Mouse (Mus musculus): Measurements from ENCODE around the gene Fuca1. TPM values are rescaled to one million over a fixed set of nuclear protein-coding genes. Genes with fewer than 3 reads are reported as not detected.

The Fuca1 gene
- total and polyA plus RNA-seq, 2 experiments from 2014 or later, result 33.2 to 67.7 TPM

GRCm38 (mm10) chr4:135899050-135899448 lies 21.5 kb upstream of the Fuca1 start:
- whole genome bisulfite sequencing, result 89% methylated on average over 7 of the region's 7 CpGs
- ATAC-seq (no peak), DNase-seq (no peak)
- Histone ChIP-seq H3K4me2 (ENCODE audit: low read depth) (no peak overlapping the region), H3K9me3 (ENCODE audit: low read length) (no peaks in the 10 kb centered on the region), H3K9ac (no peak overlapping the region), H3K27me3 (ENCODE audit: insufficient read depth, low read length) (no peaks in the 10 kb centered on the region), H3K36me3 (ENCODE audit: insufficient read depth) (no peaks in the 10 kb centered on the region), H3K27ac (ENCODE audit: low read depth, low read length) (no peak overlapping the region), H3K4me1 (ENCODE audit: insufficient read depth) (no peaks in the 10 kb centered on the region), H3K4me3 (ENCODE audit: low read depth, low read length) (no peak overlapping the region)
- no peak for TF ChIP-seq CTCF (IDR thresholded peaks at IDR 0.05; ENCODE audit: low read depth)

DNA sequence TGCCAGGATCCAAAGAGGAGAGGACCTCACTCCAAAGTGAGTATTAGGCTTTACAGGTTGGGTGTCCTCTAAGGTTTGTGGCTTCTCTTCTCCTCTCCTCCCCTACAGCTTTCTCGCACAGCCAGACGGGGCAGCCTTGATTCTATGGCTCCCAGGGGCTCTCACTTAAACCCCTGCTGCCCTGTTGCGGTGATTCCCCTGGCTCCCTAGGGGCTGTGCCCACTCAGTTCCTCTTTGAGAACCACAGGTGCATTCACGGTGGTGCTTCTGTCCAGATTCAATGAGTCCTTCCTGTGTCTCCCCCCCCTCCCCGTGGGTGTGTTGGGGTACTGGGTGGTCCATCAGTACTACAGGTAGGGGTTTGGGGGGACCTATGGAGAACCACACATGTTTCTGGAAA lies 20.5 kb upstream of the Fuca1 start:
- H3K4me2 ChIP-seq (ENCODE audit: low read depth), result no peak overlapping the region
- 84% methylated on average over 5 of the region's 5 CpGs for WGBS
- H3K27me3 ChIP-seq (ENCODE audit: insufficient read depth, low read length), result no peaks in the 10 kb centered on the region
- H3K27ac ChIP-seq (ENCODE audit: low read depth, low read length), result no peak overlapping the region
- H3K4me3 ChIP-seq (ENCODE audit: low read depth, low read length), result no peak overlapping the region
- DNase-seq (no peak), ATAC-seq (no peak)
- no peak for TF ChIP-seq CTCF (IDR thresholded peaks at IDR 0.05; ENCODE audit: low read depth)
- H3K4me1 ChIP-seq (ENCODE audit: insufficient read depth), result no peaks in the 10 kb centered on the region
- no peaks in the 10 kb centered on the region for H3K36me3 ChIP-seq (ENCODE audit: insufficient read depth)
- H3K9ac ChIP-seq, result no peak overlapping the region
- no peaks in the 10 kb centered on the region for H3K9me3 ChIP-seq (ENCODE audit: low read length)

GRCm38 (mm10) chr4:135902606-135903242 lies 17.8 kb upstream of the Fuca1 start:
- Histone ChIP-seq H3K36me3 (ENCODE audit: insufficient read depth) (no peaks in the 10 kb centered on the region), H3K27me3 (ENCODE audit: insufficient read depth, low read length) (no peaks in the 10 kb centered on the region), H3K4me1 (ENCODE audit: insufficient read depth) (no peaks in the 10 kb centered on the region), H3K9ac (no peak overlapping the region), H3K27ac (ENCODE audit: low read depth, low read length) (no peak overlapping the region), H3K9me3 (ENCODE audit: low read length) (no peaks in the 10 kb centered on the region), H3K4me3 (ENCODE audit: low read depth, low read length) (no peak overlapping the region), H3K4me2 (ENCODE audit: low read depth) (no peak overlapping the region)
- WGBS, result 84% methylated on average over 4 of the region's 4 CpGs
- ATAC-seq (no peak), DNase-seq (no peak)
- no peak for TF ChIP-seq CTCF (IDR thresholded peaks at IDR 0.05; ENCODE audit: low read depth)

- Histone ChIP-seq H3K27ac (ENCODE audit: low read depth, low read length) (no peak overlapping the region), H3K4me2 (ENCODE audit: low read depth) (no peak overlapping the region), H3K9me3 (ENCODE audit: low read length) (no peaks in the 10 kb centered on the region), H3K9ac (no peak overlapping the region), H3K4me1 (ENCODE audit: insufficient read depth) (no peaks in the 10 kb centered on the region), H3K27me3 (ENCODE audit: insufficient read depth, low read length) (no peaks in the 10 kb centered on the region), H3K36me3 (ENCODE audit: insufficient read depth) (no peaks in the 10 kb centered on the region), H3K4me3 (ENCODE audit: low read depth, low read length) (no peak overlapping the region)
- 60% methylated on average over 1 of the region's 1 CpGs for WGBS
- ATAC-seq, result no peak
- no peak for DNase-seq
- TF ChIP-seq CTCF (IDR thresholded peaks at IDR 0.05; ENCODE audit: low read depth), result no peak
These were observed 15.7 kb upstream of the Fuca1 start for GRCm38 (mm10) chr4:135904810-135905209.

GRCm38 (mm10) chr4:135906633-135907032 lies 13.9 kb upstream of the Fuca1 start:
- Histone ChIP-seq H3K36me3 (ENCODE audit: insufficient read depth) (no peaks in the 10 kb centered on the region), H3K4me1 (ENCODE audit: insufficient read depth) (no peaks in the 10 kb centered on the region), H3K27ac (ENCODE audit: low read depth, low read length) (no peak overlapping the region), H3K4me3 (ENCODE audit: low read depth, low read length) (no peak overlapping the region), H3K9ac (no peak overlapping the region), H3K4me2 (ENCODE audit: low read depth) (no peak overlapping the region), H3K27me3 (ENCODE audit: insufficient read depth, low read length) (no peaks in the 10 kb centered on the region), H3K9me3 (ENCODE audit: low read length) (no peaks in the 10 kb centered on the region)
- ATAC-seq (no peak), DNase-seq (no peak)
- 90% methylated on average over 3 of the region's 3 CpGs for WGBS
- TF ChIP-seq CTCF (IDR thresholded peaks at IDR 0.05; ENCODE audit: low read depth), result no peak

DNA sequence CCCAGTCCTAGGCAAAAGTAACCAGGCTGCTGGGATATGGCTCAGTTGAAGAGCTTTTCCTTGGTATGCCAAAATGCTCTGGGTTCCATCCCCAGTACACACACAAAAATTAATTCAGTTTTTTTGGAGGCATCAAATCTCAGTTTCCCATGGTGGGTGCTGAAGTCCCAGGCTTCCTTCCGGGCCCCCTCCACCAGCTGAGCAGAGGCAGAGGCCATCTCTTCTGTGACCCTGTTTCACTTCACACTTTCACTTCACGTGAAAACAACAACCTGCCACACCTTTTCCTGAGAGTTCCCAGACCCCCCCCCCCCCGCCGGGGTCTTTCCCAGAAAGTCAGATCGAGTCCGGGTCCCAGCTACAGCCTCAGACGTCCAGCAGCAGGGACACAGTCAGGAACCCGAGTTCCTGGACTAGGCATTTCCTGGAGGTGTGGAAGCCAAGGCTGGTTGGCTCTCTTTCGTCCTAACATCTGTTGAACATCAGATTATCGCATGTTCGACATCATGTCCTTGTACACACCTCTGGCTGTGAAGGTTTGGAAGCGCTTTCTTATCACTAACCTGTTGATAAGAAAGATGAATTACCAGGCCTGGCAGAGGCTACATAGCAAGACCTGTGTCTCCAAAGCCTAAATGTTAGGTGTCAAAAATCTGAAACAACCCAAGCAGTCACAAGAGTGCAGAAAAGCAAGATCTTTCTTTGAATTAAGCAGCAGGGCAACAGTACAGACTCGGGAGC lies 11.0 kb upstream of the Fuca1 start:
- no peaks in the 10 kb centered on the region for H3K9me3 ChIP-seq (ENCODE audit: low read length)
- H3K36me3 ChIP-seq (ENCODE audit: insufficient read depth), result no peaks in the 10 kb centered on the region
- no peak overlapping the region for H3K27ac ChIP-seq (ENCODE audit: low read depth, low read length)
- no peak overlapping the region for H3K4me2 ChIP-seq (ENCODE audit: low read depth)
- H3K4me1 ChIP-seq (ENCODE audit: insufficient read depth), result no peaks in the 10 kb centered on the region
- WGBS, result 69% methylated on average over 13 of the region's 13 CpGs
- H3K27me3 ChIP-seq (ENCODE audit: insufficient read depth, low read length), result no peaks in the 10 kb centered on the region
- DNase-seq (no peak), ATAC-seq (no peak)
- H3K4me3 ChIP-seq (ENCODE audit: low read depth, low read length), result no peak overlapping the region
- no peak overlapping the region for H3K9ac ChIP-seq
- TF ChIP-seq CTCF (IDR thresholded peaks at IDR 0.05; ENCODE audit: low read depth), result no peak

- no peaks in the 10 kb centered on the region for H3K36me3 ChIP-seq (ENCODE audit: insufficient read depth)
- no peaks in the 10 kb centered on the region for H3K4me1 ChIP-seq (ENCODE audit: insufficient read depth)
- H3K4me2 ChIP-seq (ENCODE audit: low read depth), result no peak overlapping the region
- no peak for TF ChIP-seq CTCF (IDR thresholded peaks at IDR 0.05; ENCODE audit: low read depth)
- no peak overlapping the region for H3K4me3 ChIP-seq (ENCODE audit: low read depth, low read length)
- H3K27ac ChIP-seq (ENCODE audit: low read depth, low read length), result no peak overlapping the region
- no peak for DNase-seq
- H3K9ac ChIP-seq, result no peak overlapping the region
- no peaks in the 10 kb centered on the region for H3K9me3 ChIP-seq (ENCODE audit: low read length)
- 70% methylated on average over 7 of the region's 7 CpGs for WGBS
- H3K27me3 ChIP-seq (ENCODE audit: insufficient read depth, low read length), result no peaks in the 10 kb centered on the region
- no peak for ATAC-seq
These were observed 9.0 kb upstream of the Fuca1 start for GRCm38 (mm10) chr4:135911531-135911930.
